Mouse (Mus musculus): ENCODE measurements around the gene Pdcd4. TPM values are rescaled to one million over a fixed set of nuclear protein-coding genes. Genes with fewer than 3 reads are reported as not detected.

Pdcd4 gene
- polyA plus RNA-seq, 1 experiment from 2014 or later = 136 TPM

DNA sequence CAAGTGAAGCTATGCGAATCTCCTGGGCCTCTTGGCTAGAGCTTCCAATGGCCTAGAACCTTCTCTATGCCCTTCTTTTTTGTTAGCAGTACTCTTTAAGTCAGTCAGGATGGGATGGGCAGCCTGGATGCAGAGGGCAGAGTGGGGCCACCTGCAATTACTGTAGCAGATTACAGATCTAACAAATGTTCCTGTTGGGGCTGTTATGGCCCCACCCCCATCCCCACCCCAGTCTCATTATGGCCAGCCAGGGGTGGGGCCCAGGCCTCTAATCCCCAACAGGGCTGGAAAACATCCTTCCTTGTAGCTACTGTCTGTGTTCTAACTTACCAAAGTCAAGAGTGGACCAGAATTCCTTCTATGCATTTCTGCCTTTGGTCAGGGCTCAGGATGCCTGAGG is 23.2 kb upstream of the Pdcd4 start:
- no peaks in the 10 kb centered on the region for H3K36me3 ChIP-seq (ENCODE audit: control insufficient read depth, insufficient read depth, low read length)
- 96% methylated on average over 1 of the region's 1 CpGs for WGBS
- no peaks in the 10 kb centered on the region for H3K4me1 ChIP-seq (ENCODE audit: control insufficient read depth, insufficient read depth, low read length)
- H3K4me3 ChIP-seq (ENCODE audit: low read length) = no peak overlapping the region
- ATAC-seq (ENCODE audit: low FRiP score, low TSS enrichment) = no peak
- H3K9me3 ChIP-seq (ENCODE audit: control insufficient read depth, low read length) = no peaks in the 10 kb centered on the region
- no peak overlapping the region for H3K4me2 ChIP-seq (replicated peaks; ENCODE audit: low read depth, low read length)
- no peaks in the 10 kb centered on the region for H3K27me3 ChIP-seq (ENCODE audit: control insufficient read depth, insufficient read depth, low read length)
- no peak overlapping the region for H3K27ac ChIP-seq (ENCODE audit: low read depth, low read length)
- H3K9ac ChIP-seq (ENCODE audit: low read depth, low read length) = no peak overlapping the region

DNA sequence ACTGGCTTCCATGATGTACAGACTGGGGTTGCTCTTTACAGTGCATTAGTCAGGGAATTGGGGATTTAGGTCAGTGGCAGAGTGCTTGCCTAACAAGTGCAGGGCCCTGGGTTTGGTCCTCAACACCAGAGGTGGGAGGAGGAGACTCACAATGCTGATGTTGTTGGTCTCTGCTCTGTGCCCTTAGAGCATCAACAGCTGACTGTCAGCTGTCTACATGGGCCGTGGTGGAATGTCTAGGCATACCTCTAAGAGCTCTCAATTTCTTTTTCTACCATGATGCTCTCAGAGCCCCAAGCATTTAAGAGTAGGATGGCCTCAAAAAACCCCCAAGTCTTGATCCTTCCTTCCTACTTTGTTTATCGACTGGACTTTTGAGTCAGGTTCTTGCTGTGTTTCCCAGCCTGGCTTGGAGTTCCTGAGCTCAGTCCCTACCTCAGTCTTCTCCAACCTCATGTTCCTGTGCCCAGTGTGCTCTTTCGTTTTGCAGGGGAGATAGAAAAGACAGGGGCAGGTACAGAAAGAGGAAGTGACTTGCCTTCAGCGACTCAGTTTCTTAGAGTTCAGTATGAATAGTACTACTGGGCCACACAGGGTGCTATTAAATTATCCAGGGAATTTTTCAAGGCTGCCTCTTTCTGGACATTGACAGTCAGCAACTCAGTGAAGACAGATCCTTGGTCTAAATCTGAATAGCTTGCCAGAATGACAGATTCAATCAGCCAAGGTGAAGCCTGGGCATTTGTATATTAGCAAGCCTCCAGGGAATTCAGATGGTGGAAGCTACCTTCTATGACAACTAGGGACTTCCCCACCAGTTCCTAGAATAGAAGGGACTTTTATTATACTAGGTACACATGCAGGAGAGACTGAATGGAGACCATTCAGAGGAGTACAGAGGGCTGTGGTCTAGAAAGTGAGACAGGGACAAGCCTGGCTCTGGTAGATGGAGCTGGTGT is 22.3 kb upstream of the Pdcd4 start:
- H3K4me2 ChIP-seq (replicated peaks; ENCODE audit: low read depth, low read length) = no peak overlapping the region
- no peak overlapping the region for H3K9ac ChIP-seq (ENCODE audit: low read depth, low read length)
- no peak overlapping the region for H3K27ac ChIP-seq (ENCODE audit: low read depth, low read length)
- H3K36me3 ChIP-seq (ENCODE audit: control insufficient read depth, insufficient read depth, low read length) = no peaks in the 10 kb centered on the region
- H3K4me3 ChIP-seq (ENCODE audit: low read length) = no peak overlapping the region
- H3K9me3 ChIP-seq (ENCODE audit: control insufficient read depth, low read length) = no peaks in the 10 kb centered on the region
- WGBS = 84% methylated on average over 4 of the region's 4 CpGs
- no peak for ATAC-seq (ENCODE audit: low FRiP score, low TSS enrichment)
- no peaks in the 10 kb centered on the region for H3K27me3 ChIP-seq (ENCODE audit: control insufficient read depth, insufficient read depth, low read length)
- no peaks in the 10 kb centered on the region for H3K4me1 ChIP-seq (ENCODE audit: control insufficient read depth, insufficient read depth, low read length)

DNA sequence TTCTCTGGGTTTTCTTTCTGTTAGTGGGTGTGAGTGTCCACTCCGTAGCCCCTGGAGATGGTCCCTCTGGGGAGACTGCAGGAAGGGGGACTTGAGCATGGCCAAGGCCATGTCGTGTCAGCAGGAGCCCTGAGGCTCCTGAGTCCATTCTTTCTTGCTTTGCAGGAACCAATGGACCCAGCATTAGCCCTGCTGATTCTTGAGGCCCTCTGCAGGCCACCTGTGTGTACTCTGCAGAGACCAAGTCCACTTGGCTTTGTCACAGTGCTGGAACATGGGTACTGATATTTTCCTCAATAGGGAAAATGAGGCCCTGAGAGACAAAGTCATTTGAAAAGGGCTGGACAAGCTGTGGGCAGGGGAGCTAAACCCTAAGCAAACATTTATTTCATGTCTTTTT is 21.5 kb upstream of the Pdcd4 start:
- no peaks in the 10 kb centered on the region for H3K27me3 ChIP-seq (ENCODE audit: control insufficient read depth, insufficient read depth, low read length)
- ATAC-seq (ENCODE audit: low FRiP score, low TSS enrichment) = no peak
- H3K9me3 ChIP-seq (ENCODE audit: control insufficient read depth, low read length) = no peaks in the 10 kb centered on the region
- no peak overlapping the region for H3K4me2 ChIP-seq (replicated peaks; ENCODE audit: low read depth, low read length)
- H3K4me1 ChIP-seq (ENCODE audit: control insufficient read depth, insufficient read depth, low read length) = no peaks in the 10 kb centered on the region
- 57% methylated on average over 2 of the region's 2 CpGs for WGBS
- no peaks in the 10 kb centered on the region for H3K36me3 ChIP-seq (ENCODE audit: control insufficient read depth, insufficient read depth, low read length)
- no peak overlapping the region for H3K9ac ChIP-seq (ENCODE audit: low read depth, low read length)
- H3K4me3 ChIP-seq (ENCODE audit: low read length) = no peak overlapping the region
- H3K27ac ChIP-seq (ENCODE audit: low read depth, low read length) = no peak overlapping the region

DNA sequence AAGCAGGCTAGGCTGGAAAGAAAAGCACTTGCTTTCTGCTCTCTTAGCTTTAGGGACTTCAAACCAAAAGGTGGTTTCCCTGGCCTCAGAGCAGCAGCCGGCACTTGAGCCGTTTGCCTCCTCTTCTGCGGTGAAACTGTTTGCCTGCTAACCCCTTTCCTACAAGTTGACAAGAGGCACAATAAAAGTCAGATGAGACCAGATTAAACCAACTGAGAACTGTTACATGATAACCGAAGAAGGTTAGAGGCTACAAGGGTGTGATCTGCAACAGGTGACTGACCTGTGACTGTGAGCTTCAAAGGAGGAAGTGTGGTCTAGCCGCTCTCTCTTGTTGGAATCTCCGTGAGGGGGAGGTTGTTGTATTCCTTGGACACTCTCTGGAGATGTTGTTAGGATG is 20.5 kb upstream of the Pdcd4 start:
- no peaks in the 10 kb centered on the region for H3K36me3 ChIP-seq (ENCODE audit: control insufficient read depth, insufficient read depth, low read length)
- no peaks in the 10 kb centered on the region for H3K9me3 ChIP-seq (ENCODE audit: control insufficient read depth, low read length)
- 60% methylated on average over 6 of the region's 6 CpGs for WGBS
- no peak for ATAC-seq (ENCODE audit: low FRiP score, low TSS enrichment)
- no peak overlapping the region for H3K27ac ChIP-seq (ENCODE audit: low read depth, low read length)
- no peak overlapping the region for H3K9ac ChIP-seq (ENCODE audit: low read depth, low read length)
- no peak overlapping the region for H3K4me3 ChIP-seq (ENCODE audit: low read length)
- H3K27me3 ChIP-seq (ENCODE audit: control insufficient read depth, insufficient read depth, low read length) = no peaks in the 10 kb centered on the region
- no peaks in the 10 kb centered on the region for H3K4me1 ChIP-seq (ENCODE audit: control insufficient read depth, insufficient read depth, low read length)
- H3K4me2 ChIP-seq (replicated peaks; ENCODE audit: low read depth, low read length) = no peak overlapping the region

DNA sequence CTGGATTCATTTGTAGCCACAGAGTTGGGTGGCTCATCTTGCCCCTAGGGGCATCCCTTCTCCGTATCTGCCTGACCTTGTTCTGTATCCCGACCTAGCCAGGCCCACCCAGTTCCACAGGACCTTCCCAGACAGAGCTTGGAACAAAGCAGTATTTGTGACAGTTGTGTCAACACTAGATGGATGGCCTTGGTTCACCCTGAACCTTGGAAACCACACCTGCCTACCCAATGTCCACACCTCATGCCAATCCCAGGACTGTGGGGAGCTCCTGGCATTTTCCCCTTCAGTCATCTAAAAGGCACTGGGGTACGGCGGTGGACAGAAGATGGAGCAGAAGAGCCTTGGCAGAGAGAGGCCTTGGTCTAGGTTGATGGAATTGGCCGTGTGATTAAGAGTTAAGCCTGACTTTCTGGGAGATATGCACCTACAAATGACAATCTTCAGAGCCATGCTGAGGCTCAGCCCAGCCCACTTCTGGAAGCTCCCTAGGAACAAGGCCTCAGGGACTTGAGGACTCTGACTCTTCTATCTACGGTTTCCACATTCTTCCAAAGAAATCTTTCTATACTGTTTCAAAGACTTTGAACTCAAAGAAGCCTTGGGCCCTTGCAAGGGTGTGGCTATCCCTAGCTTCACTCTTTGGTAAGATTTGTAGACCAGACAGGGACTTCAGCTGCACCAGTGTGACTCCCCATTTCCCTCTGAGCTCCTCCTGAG is 18.9 kb upstream of the Pdcd4 start:
- ATAC-seq (ENCODE audit: low FRiP score, low TSS enrichment) = no peak
- no peaks in the 10 kb centered on the region for H3K9me3 ChIP-seq (ENCODE audit: control insufficient read depth, low read length)
- no peaks in the 10 kb centered on the region for H3K4me1 ChIP-seq (ENCODE audit: control insufficient read depth, insufficient read depth, low read length)
- no peaks in the 10 kb centered on the region for H3K36me3 ChIP-seq (ENCODE audit: control insufficient read depth, insufficient read depth, low read length)
- no peak overlapping the region for H3K4me3 ChIP-seq (ENCODE audit: low read length)
- no peaks in the 10 kb centered on the region for H3K27me3 ChIP-seq (ENCODE audit: control insufficient read depth, insufficient read depth, low read length)
- no peak overlapping the region for H3K27ac ChIP-seq (ENCODE audit: low read depth, low read length)
- H3K4me2 ChIP-seq (replicated peaks; ENCODE audit: low read depth, low read length) = no peak overlapping the region
- WGBS = 84% methylated on average over 6 of the region's 6 CpGs
- no peak overlapping the region for H3K9ac ChIP-seq (ENCODE audit: low read depth, low read length)

DNA sequence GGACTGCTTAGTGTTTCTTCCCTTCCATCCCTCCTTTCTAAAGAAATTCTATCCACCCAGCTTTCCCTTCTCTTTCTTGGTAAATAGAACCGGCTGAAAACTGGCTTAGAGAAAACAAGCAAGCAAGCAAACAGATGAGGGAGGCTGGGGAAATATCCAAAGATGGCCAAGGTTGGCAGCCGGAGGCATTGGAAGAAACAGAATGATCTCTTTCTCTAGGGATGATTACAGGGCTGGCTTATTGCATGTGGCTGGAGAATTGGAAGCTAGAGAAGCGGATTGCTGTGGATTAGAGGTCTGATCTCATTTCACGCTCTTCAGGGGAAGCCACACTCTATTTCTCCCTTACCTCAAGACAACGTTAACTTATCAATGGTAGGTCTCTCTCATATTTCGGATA is 16.8 kb upstream of the Pdcd4 start:
- no peaks in the 10 kb centered on the region for H3K4me1 ChIP-seq (ENCODE audit: control insufficient read depth, insufficient read depth, low read length)
- H3K4me2 ChIP-seq (replicated peaks; ENCODE audit: low read depth, low read length) = no peak overlapping the region
- H3K9ac ChIP-seq (ENCODE audit: low read depth, low read length) = no peak overlapping the region
- H3K27ac ChIP-seq (ENCODE audit: low read depth, low read length) = no peak overlapping the region
- H3K4me3 ChIP-seq (ENCODE audit: low read length) = no peak overlapping the region
- H3K27me3 ChIP-seq (ENCODE audit: control insufficient read depth, insufficient read depth, low read length) = no peaks in the 10 kb centered on the region
- no peaks in the 10 kb centered on the region for H3K9me3 ChIP-seq (ENCODE audit: control insufficient read depth, low read length)
- 75% methylated on average over 6 of the region's 6 CpGs for WGBS
- H3K36me3 ChIP-seq (ENCODE audit: control insufficient read depth, insufficient read depth, low read length) = no peaks in the 10 kb centered on the region
- no peak for ATAC-seq (ENCODE audit: low FRiP score, low TSS enrichment)

DNA sequence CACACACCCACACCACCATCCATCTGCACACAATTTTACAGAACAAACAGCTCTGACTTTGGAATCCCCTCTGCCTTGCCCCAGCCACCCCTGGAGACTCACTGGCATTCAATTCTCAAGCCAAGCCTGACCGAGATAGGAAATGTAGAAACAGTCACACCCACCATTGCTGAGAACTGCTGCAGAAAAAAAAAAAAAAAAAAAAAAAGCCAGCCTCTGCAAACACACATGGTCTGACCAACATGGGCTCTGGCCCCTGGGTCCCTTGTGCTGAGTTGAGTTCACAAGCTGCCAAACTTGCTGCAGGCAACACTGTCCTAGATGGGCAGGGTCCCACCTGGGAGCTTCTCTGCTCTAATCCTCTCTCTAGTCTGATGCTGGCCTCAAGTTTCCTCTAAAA is 14.3 kb upstream of the Pdcd4 start:
- H3K27ac ChIP-seq (ENCODE audit: low read depth, low read length) = no peak overlapping the region
- ATAC-seq (ENCODE audit: low FRiP score, low TSS enrichment) = no peak
- no peaks in the 10 kb centered on the region for H3K27me3 ChIP-seq (ENCODE audit: control insufficient read depth, insufficient read depth, low read length)
- H3K36me3 ChIP-seq (ENCODE audit: control insufficient read depth, insufficient read depth, low read length) = no peaks in the 10 kb centered on the region
- no peak overlapping the region for H3K9ac ChIP-seq (ENCODE audit: low read depth, low read length)
- WGBS = 76% methylated on average over 1 of the region's 1 CpGs
- H3K9me3 ChIP-seq (ENCODE audit: control insufficient read depth, low read length) = no peaks in the 10 kb centered on the region
- H3K4me3 ChIP-seq (ENCODE audit: low read length) = no peak overlapping the region
- H3K4me1 ChIP-seq (ENCODE audit: control insufficient read depth, insufficient read depth, low read length) = no peaks in the 10 kb centered on the region
- no peak overlapping the region for H3K4me2 ChIP-seq (replicated peaks; ENCODE audit: low read depth, low read length)

DNA sequence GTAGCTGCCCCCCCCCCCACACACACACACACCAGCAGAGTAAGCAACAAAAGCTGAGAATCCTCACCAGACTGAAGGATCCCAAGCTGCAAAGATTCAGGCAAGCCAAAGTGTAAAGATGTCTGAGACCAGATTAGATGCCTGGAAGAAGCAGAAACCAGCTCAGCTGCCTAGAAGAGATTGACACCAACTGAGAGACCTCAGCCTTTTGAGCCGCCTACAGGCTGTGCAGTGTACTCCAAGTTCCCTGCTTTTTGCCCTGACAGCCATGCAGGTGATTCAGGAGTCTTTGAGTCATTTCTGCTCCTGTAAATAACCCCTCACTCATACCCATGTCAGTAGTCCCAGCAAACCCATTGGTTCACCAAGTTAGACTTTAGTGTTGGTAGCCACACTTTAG is 11.6 kb upstream of the Pdcd4 start:
- WGBS = 86% methylated on average over 1 of the region's 1 CpGs
- ATAC-seq (ENCODE audit: low FRiP score, low TSS enrichment) = no peak
- H3K4me3 ChIP-seq (ENCODE audit: low read length) = no peak overlapping the region
- H3K27ac ChIP-seq (ENCODE audit: low read depth, low read length) = no peak overlapping the region
- H3K9me3 ChIP-seq (ENCODE audit: control insufficient read depth, low read length) = no peaks in the 10 kb centered on the region
- no peaks in the 10 kb centered on the region for H3K4me1 ChIP-seq (ENCODE audit: control insufficient read depth, insufficient read depth, low read length)
- no peaks in the 10 kb centered on the region for H3K27me3 ChIP-seq (ENCODE audit: control insufficient read depth, insufficient read depth, low read length)
- H3K9ac ChIP-seq (ENCODE audit: low read depth, low read length) = no peak overlapping the region
- H3K36me3 ChIP-seq (ENCODE audit: control insufficient read depth, insufficient read depth, low read length) = no peaks in the 10 kb centered on the region
- H3K4me2 ChIP-seq (replicated peaks; ENCODE audit: low read depth, low read length) = no peak overlapping the region

DNA sequence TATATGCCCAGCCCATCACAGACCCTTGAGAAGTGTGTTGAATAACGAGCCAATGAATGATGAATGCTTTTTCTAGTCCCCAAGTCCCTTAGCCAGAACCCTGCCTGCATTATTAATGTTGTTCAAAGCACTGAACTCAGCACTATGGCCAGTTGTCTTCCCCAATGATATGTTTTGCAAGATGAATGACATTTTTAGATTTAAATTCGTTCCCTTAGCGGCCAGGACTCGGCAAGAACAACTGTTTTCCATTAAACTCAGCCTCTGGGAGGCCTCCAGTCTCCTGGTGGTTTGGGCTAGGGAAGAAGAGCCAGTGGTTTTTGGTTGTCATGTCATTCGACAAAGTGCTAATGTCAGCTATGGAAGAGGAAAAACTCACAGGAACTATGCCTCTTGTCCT is 10.2 kb upstream of the Pdcd4 start:
- Histone ChIP-seq H3K4me1 (ENCODE audit: control insufficient read depth, insufficient read depth, low read length) (no peaks in the 10 kb centered on the region), H3K4me2 (replicated peaks; ENCODE audit: low read depth, low read length) (no peak overlapping the region), H3K27me3 (ENCODE audit: control insufficient read depth, insufficient read depth, low read length) (no peaks in the 10 kb centered on the region), H3K9me3 (ENCODE audit: control insufficient read depth, low read length) (no peaks in the 10 kb centered on the region), H3K27ac (ENCODE audit: low read depth, low read length) (no peak overlapping the region), H3K36me3 (ENCODE audit: control insufficient read depth, insufficient read depth, low read length) (no peaks in the 10 kb centered on the region), H3K4me3 (ENCODE audit: low read length) (no peak overlapping the region), H3K9ac (ENCODE audit: low read depth, low read length) (no peak overlapping the region)
- no peak for ATAC-seq (ENCODE audit: low FRiP score, low TSS enrichment)
- 58% methylated on average over 5 of the region's 5 CpGs for WGBS
